Mouse (Mus musculus): ENCODE results near the gene Acaa1b. TPM values are rescaled to one million over a fixed set of nuclear protein-coding genes. Genes with fewer than 3 reads are reported as not detected.

Acaa1b gene
- 1 to 10 TPM; 1.1 to 1.3 TPM for total RNA-seq (2023)

GRCm38 (mm10) chr9:119156278-119157201 is at the start of gene Acaa1b:
Gene Acaa1b (minus strand): TSS chr9:119157093.

GRCm38 (mm10) chr9:119158861-119159260 is 2.0 kb upstream of the Acaa1b start, which contains the start of gene Gm47289:
Gene Gm47289 (plus strand): TSS chr9:119159161.

GRCm38 (mm10) chr9:119101992-119102782 is 54.7 kb downstream of the Acaa1b start, which contains the start of gene Dlec1:
Gene Dlec1 (plus strand): TSS chr9:119102478.

Other genes with a start within 250 kb of the Acaa1b start
- 10 to 100 TPM in 1 of 2 experiments, 1 to 10 TPM in 1; 9.9 to 14.4 TPM for gene Ctdspl, start 230.6 kb downstream of the Acaa1b start, total RNA-seq (2023)
- 10 to 100 TPM; 32.9 to 41.9 TPM for gene Vill, start 104.3 kb downstream of the Acaa1b start, total RNA-seq (2023)
- 1 to 10 TPM; 5.5 to 6.2 TPM for gene Plcd1, start 63.6 kb downstream of the Acaa1b start, total RNA-seq (2023)
- under 1 TPM; 0.39 to 0.52 TPM for gene Dlec1, start 54.6 kb downstream of the Acaa1b start, total RNA-seq (2023)
- gene Gm47289, start 2.1 kb upstream of the Acaa1b start, total RNA-seq (2023), result not detected
- gene Slc22a13, start 52.0 kb upstream of the Acaa1b start, total RNA-seq (2023), result under 1 TPM in 1 of 2 experiments, not detected in 1; 0.24 TPM
- 10 to 100 TPM; 37.3 to 40.8 TPM for gene Oxsr1, start 165.3 kb upstream of the Acaa1b start, total RNA-seq (2023)
- 10 to 100 TPM; 71.9 to 80.1 TPM for gene Acaa1a, start 182.6 kb upstream of the Acaa1b start, total RNA-seq (2023)
- gene Myd88, start 184.3 kb upstream of the Acaa1b start, total RNA-seq (2023), result 100 to 1,000 TPM; 107 to 123 TPM
- 1 to 10 TPM; 2.8 to 3.0 TPM for gene Xylb, start 200.3 kb upstream of the Acaa1b start, total RNA-seq (2023)
- gene Slc22a14, start 208.5 kb upstream of the Acaa1b start, total RNA-seq (2023), result not detected
- gene Acvr2b, start 245.0 kb upstream of the Acaa1b start, total RNA-seq (2023), result 1 to 10 TPM; 5.4 to 7.9 TPM